Mouse (Mus musculus): ENCODE results near the gene Olfr222. TPM values are rescaled to one million over a fixed set of nuclear protein-coding genes. Genes with fewer than 3 reads are reported as not detected.

Olfr222 gene
- not detected for polyA plus RNA-seq (2017; shearing (Covaris generic))

GRCm38 (mm10) chr11:59576135-59576534 lies at the start of gene Olfr222:
Gene Olfr222, minus strand, starts transcription at chr11:59576235.

GRCm38 (mm10) chr11:59593189-59593588 lies 17.2 kb upstream of the Olfr222 start, which contains the start of gene Olfr223:
Gene Olfr223, minus strand, starts transcription at chr11:59593289.

GRCm38 (mm10) chr11:59541324-59541723 lies 34.7 kb downstream of the Olfr222 start, which contains the start of gene Nlrp3:
Gene Nlrp3, plus strand, starts transcription at chr11:59541568.

GRCm38 (mm10) chr11:59526472-59527080 lies 49.5 kb downstream of the Olfr222 start, which contains the start of gene Zkscan17:
Gene Zkscan17, minus strand, starts transcription at chr11:59526751.

Other genes with a start within 250 kb of the Olfr222 start
- gene Prss38, start 200.6 kb downstream of the Olfr222 start, polyA plus RNA-seq (2017; shearing (Covaris generic)), result under 1 TPM in 1 of 2 experiments, not detected in 1; 0.55 TPM
- gene Jmjd4, start 126.2 kb downstream of the Olfr222 start, polyA plus RNA-seq (2017; shearing (Covaris generic)), result 1 to 10 TPM; 8.7 to 9.5 TPM
- gene Snap47, start 125.0 kb downstream of the Olfr222 start, polyA plus RNA-seq (2017; shearing (Covaris generic)), result 10 to 100 TPM; 50.0 to 51.6 TPM
- gene Zfp867, start 103.8 kb downstream of the Olfr222 start, polyA plus RNA-seq (2017; shearing (Covaris generic)), result 1 to 10 TPM; 3.1 to 3.7 TPM
- 10 to 100 TPM; 13.2 to 19.7 TPM for gene Zkscan17, start 49.5 kb downstream of the Olfr222 start, polyA plus RNA-seq (2017; shearing (Covaris generic))
- under 1 TPM in 1 of 2 experiments, not detected in 1; 0.11 TPM for gene Nlrp3, start 34.7 kb downstream of the Olfr222 start, polyA plus RNA-seq (2017; shearing (Covaris generic))
- not detected for gene Olfr223, start 17.1 kb upstream of the Olfr222 start, polyA plus RNA-seq (2017; shearing (Covaris generic))
- gene Mprip, start 85.1 kb upstream of the Olfr222 start, polyA plus RNA-seq (2017; shearing (Covaris generic)), result 10 to 100 TPM; 30.0 to 58.6 TPM
- not detected for gene Pld6, start 211.4 kb upstream of the Olfr222 start, polyA plus RNA-seq (2017; shearing (Covaris generic))
- 10 to 100 TPM; 38.9 to 51.5 TPM for gene Flcn, start 233.8 kb upstream of the Olfr222 start, polyA plus RNA-seq (2017; shearing (Covaris generic))

All from activated CD4-positive, CD25-positive, alpha-beta regulatory T cell (primary cell).